Mouse (Mus musculus) forebrain, embryonic 13.5 days (tissue): Measurements from ENCODE around the gene Brd3. TPM values are rescaled to one million over a fixed set of nuclear protein-coding genes. Genes with fewer than 3 reads are reported as not detected.

Experiments used
- ATAC-seq: fragments of 200-750 bp; cut with Nextera tagmentation; 2 replicates; pipeline ENCODE4 v1.8.0; 2017
- H3K27ac ChIP-seq: fragments of 300-500 bp; sonication (generic); 2 replicates; pipeline ENCODE4 v1.5.1; 2015; ENCODE audit warnings: inconsistent platforms, mild to moderate bottlenecking, moderate library complexity
- H3K27me3 ChIP-seq: fragments of 300-500 bp; sonication (generic); 2 replicates; pipeline ENCODE4 v1.6.1; 2015; ENCODE audit warnings: mild to moderate bottlenecking, inconsistent platforms
- H3K36me3 ChIP-seq: fragments of 300-500 bp; sonication (generic); 2 replicates; pipeline ENCODE4 v1.6.1; 2015; ENCODE audit warnings: mild to moderate bottlenecking, inconsistent platforms; ENCODE audit not compliant: poor library complexity, severe bottlenecking
- H3K4me1 ChIP-seq: fragments of 300-500 bp; sonication (generic); 2 replicates; pipeline ENCODE4 v1.6.1; 2015; ENCODE audit warnings: inconsistent platforms
- H3K4me2 ChIP-seq: fragments of 300-500 bp; sonication (generic); 2 replicates; pipeline ENCODE4 v1.6.1; 2015; ENCODE audit warnings: inconsistent platforms, mild to moderate bottlenecking, moderate library complexity
- H3K4me3 ChIP-seq: fragments of 300-500 bp; sonication (generic); 2 replicates; pipeline ENCODE4 v1.5.1; 2015; ENCODE audit warnings: mild to moderate bottlenecking, inconsistent platforms
- H3K9ac ChIP-seq: fragments of 300-500 bp; sonication (generic); 2 replicates; pipeline ENCODE4 v1.6.1; 2015; ENCODE audit warnings: mild to moderate bottlenecking, inconsistent platforms
- H3K9me3 ChIP-seq: fragments of 300-500 bp; sonication (generic); replicated peaks from 2 replicates; pipeline ENCODE4 v1.6.1; 2016; ENCODE audit warnings: inconsistent platforms
- WGBS: fragments of 180-500 bp; shearing (Covaris S2); methylation state at CpG from one replicate; pipeline ENCODE4 v1.1.7; 2015; 5-methylcytosine and 5-hydroxymethylcytosine counted together
- microRNA-seq: library from miRNA; unstranded; fragments of <30 nt; microRNA quantifications from one replicate; pipeline ENCODE4, GENCODE M21; 2016
- polyA plus RNA-seq: library from polyadenylated mRNA; unstranded; fragments of >200 nt; fragmentation: Nextera tagmentation; extraction: Ambion mirVana; gene quantifications from 2 replicates; pipeline ENCODE4 v1.2.1, GENCODE M21; 2015

Gene Brd3
- polyA plus RNA-seq, 1 experiment from 2014 or later = 140 TPM

DNA sequence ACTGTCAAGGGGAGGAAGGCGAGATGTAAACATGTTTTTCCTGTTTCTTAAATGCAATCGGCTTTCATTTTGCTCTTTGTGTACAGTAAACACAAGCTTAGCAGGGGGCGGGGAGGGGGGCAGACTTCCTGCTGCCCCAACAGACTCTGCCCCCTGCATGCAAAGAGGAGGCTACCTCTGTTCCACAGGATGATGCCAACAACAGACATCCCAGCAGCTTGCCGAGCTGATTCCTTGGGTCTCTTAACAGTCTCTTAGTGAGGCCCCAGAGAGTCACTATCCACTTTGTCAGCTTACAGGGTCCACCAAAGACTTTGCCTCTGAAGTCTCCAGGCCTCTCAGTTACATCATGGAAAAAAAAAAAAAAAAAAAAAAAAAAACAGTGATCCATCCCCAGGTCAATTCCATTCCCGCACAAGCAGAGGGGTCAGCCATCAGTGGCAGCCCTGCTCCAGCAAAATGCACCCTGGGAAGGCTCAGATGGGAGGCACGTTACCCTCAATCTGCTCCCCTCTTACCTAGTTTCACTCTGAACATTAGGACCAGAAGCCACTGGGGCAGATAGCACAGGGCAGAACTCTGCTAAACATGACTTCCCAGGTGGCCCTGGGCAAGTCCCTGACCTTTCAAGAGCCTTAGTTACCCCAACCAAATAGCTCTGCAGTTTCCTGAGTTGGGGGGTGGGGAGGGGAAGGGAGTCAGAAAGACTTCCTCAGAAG is 102.9 kb downstream of the Brd3 start:
- Histone ChIP-seq H3K4me1 (peaks cover 27% of the 10 kb centered on the region), H3K36me3 (peaks cover under 1% of the 10 kb centered on the region; the same call in 1 of the 2 replicates), H3K27me3 (no peaks in the 10 kb centered on the region), H3K4me2 (no peak overlapping the region), H3K9ac (no peak overlapping the region), H3K9me3 (no peaks in the 10 kb centered on the region), H3K27ac (no peak overlapping the region; the same call in 1 of the 2 replicates), H3K4me3 (no peak overlapping the region)
- 57% methylated on average over 6 of the region's 6 CpGs for WGBS
- no peak for ATAC-seq

- WGBS = 92% methylated on average over 2 of the region's 2 CpGs
- no peak overlapping the region for H3K27ac ChIP-seq
- H3K27me3 ChIP-seq = no peaks in the 10 kb centered on the region
- H3K4me1 ChIP-seq = peaks cover 30% of the 10 kb centered on the region
- H3K9ac ChIP-seq = no peak overlapping the region
- peaks cover 7% of the 10 kb centered on the region; the same call in 1 of the 2 replicates for H3K36me3 ChIP-seq
- ATAC-seq = no peak
- no peak overlapping the region for H3K4me3 ChIP-seq
- no peak overlapping the region for H3K4me2 ChIP-seq
- no peaks in the 10 kb centered on the region for H3K9me3 ChIP-seq
Measured at GRCm38 (mm10) chr2:27401544-27401943, 105.9 kb downstream of the Brd3 start.

- Histone ChIP-seq H3K4me2 (no peak overlapping the region), H3K27me3 (no peaks in the 10 kb centered on the region), H3K9me3 (no peaks in the 10 kb centered on the region), H3K36me3 (peaks cover 7% of the 10 kb centered on the region; the same call in 1 of the 2 replicates), H3K27ac (no peak overlapping the region), H3K9ac (no peak overlapping the region), H3K4me1 (peaks cover 37% of the 10 kb centered on the region), H3K4me3 (no peak overlapping the region)
- ATAC-seq = no peak
- 100% methylated on average over 2 of the region's 2 CpGs for WGBS
Measured at GRCm38 (mm10) chr2:27400083-27400482, 107.4 kb downstream of the Brd3 start.

- Histone ChIP-seq H3K4me1 (peaks cover 45% of the 10 kb centered on the region), H3K9me3 (no peaks in the 10 kb centered on the region), H3K27me3 (no peaks in the 10 kb centered on the region), H3K36me3 (peaks cover 7% of the 10 kb centered on the region; the same call in 1 of the 2 replicates), H3K4me2 (no peak overlapping the region), H3K27ac (peak overlapping the region; percentile 41; the same call in 1 of the 2 replicates), H3K4me3 (no peak overlapping the region), H3K9ac (no peak overlapping the region)
- WGBS = 60% methylated on average over 17 of the region's 17 CpGs
- no peak for ATAC-seq
Measured at GRCm38 (mm10) chr2:27396656-27397440, 110.6 kb downstream of the Brd3 start.

Small RNA genes within 50 kb of the gene (microRNA-seq; reads per million reads assigned to microRNA genes)
- gene Gm24049 (not detected), gene Mir7578 (not detected)

Other genes with a start within 250 kb of the Brd3 start
- 8.7 and 8.8 TPM in 2 replicates for gene Vav2, start 80.6 kb downstream of the Brd3 start, polyA plus RNA-seq
- gene Brd3os, start 65.3 kb downstream of the Brd3 start, polyA plus RNA-seq = 19.3 and 25.1 TPM in 2 replicates
- 54.0 and 59.1 TPM in 2 replicates for gene Wdr5, start 7.5 kb upstream of the Brd3 start, polyA plus RNA-seq
- gene Rxra, start 168.8 kb upstream of the Brd3 start, polyA plus RNA-seq = 4.3 and 4.9 TPM in 2 replicates